Mouse (Mus musculus) spleen, adult 18-20 months (tissue): ENCODE data around the gene Vmn1r17.
"Not testable (repeated sequence)": the region's sequence is repeated elsewhere in the genome, so short reads cannot be mapped to it uniquely, and the experiment has no call there.

Experiments
- DNase-seq, 2 experiments: peaks; one replicate each; pipeline ENCODE4 v3.0.0; 2022; ENCODE audit warnings: mixed read lengths in 2 of 2

Vmn1r17 gene

DNA sequence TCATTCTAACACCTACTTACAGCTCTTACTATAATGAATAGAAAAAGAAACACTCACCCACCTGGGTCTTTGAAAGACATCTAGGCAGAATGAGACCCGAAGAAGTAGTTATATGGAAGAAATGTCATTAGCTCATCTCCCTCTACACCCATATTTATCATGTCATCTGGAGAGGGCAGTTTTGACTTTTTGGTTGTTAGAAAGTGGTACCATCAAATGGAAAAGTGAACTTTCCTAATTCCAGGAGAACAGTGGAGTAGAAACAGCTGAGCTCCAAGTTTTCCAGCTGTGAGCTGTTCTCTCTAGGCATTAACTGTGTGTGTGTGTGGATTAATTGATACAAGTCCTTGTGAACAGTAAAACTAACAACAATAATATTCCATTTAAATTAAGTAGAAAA, at the start of gene Vmn1r17:
Vmn1r17 (minus strand) TSS at position 101 of the 400 bp plus-strand sequence.
- no peak for DNase-seq

DNA sequence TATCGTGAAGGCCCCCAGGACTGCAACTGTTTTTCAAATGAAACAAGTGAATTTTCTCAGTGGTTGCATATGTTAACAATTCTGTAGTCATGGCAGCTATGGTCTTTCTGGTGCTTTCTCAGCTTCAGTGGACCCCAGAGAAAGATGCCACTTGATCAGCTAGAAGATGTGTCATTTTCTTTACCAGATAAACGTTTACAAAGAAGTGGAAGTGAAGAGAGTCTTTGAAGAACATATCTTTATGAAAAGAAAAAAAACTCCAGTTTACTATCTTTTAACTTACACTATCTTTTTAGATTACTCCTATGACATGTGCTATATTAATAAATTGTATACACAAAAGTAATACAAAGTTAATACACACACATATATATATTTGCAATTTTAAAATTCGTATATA, 40.0 kb upstream of the Vmn1r17 start, which contains the start of gene Vmn1r19:
Vmn1r19 (plus strand) TSS at position 301 of the 400 bp plus-strand sequence.
- DNase-seq = not testable (repeated sequence)

DNA sequence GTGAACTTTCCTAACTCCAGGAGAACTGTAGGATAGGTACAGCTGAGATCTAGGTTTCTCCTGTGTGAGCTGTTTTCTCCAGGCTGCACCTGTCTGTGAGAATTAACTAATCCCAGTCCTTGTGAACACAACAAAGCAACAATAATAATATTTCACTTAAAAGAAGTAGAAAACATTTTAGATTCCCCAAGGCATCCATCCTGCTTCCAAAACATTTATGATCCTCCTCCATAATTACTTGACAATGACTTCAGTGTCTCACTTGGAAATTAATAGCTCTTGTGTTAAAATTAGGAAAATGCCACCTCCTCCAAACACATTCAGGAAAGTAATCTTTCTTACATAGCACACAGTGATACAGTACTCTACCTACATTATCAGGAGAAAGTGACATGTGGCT, 32.2 kb upstream of the Vmn1r17 start, which contains the start of gene Vmn1r18:
Vmn1r18 (minus strand) TSS at position 101 of the 400 bp plus-strand sequence.
- DNase-seq = no peak

DNA sequence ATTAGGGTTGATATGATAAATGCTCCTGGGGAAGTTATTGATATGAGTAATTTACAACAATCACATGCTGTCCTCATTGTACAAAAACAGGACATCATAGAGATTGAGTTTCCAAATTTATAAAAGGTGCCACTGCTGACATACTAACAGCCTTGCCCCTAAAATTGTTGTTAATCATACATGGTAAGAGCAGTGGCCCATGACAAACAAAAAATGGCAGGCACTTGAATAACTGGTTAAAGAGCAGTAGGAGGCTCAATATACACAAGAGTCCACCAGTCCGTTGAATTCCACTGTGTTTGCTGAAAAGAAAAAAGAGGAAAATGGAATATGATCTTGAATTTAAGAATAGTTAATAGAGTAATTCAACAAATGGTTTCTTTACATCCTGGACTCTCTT, 4.0 kb upstream of the Vmn1r17 start:
- no peak for DNase-seq

DNA sequence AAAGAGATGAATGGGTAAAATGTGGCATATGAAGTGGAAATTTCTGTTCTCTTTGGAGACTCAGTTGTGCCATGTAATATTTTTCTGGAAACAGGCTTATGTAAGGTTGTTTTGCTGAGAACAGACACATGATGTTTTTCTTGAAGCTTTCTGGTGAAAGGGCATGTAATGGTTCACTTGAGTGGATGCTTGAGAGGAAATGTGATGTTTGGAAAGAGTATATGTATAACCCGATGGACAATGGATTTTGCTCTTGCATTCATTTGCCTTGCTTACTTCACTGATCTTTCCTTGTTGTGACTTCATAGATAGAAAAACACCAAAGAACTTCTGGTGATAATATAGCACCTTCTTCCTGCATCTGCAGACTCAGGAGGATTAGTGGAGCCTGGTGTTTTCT, 2.3 kb upstream of the Vmn1r17 start:
- not testable (repeated sequence) for DNase-seq

DNA sequence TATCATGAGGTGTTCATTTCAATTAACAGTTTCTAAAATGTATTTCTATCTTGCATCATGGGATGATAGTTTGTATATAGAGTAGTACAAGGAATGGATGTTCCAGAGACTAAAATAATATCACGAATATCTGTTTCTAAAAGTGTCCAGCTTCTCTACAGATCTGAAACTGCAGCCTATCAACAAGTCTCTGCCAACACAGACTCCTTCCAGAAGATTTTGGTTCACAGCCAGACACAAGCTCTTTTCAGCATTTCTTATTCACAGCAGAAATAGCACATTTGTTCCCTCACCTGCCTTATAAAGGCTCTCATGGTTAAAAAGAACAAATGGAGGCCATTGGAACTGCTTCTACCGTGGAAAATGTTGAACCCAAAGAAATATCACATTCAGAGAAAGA, 6.7 kb downstream of the Vmn1r17 start:
- no peak for DNase-seq

DNA sequence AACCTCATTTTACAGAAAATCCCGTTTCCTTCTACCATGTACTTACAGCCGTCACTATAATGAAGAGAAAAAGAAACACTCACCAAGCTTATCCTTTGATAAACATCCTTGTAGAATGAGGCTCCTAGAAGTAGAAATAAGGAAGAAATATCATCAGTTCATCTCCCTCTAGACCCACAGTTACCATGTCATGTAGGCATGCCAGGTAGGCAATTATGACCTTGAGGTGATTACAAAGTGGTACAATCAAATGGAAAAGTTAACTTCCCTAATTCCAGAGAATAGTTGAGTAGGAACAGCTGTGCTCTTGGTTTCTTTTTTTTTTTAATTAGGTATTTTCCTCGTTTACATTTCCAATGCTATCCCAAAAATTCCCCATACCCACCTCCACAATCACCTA, 34.1 kb downstream of the Vmn1r17 start, which contains the start of gene Vmn1r16:
Vmn1r16 (minus strand) TSS at position 101 of the 400 bp plus-strand sequence.
- no peak for DNase-seq

DNA sequence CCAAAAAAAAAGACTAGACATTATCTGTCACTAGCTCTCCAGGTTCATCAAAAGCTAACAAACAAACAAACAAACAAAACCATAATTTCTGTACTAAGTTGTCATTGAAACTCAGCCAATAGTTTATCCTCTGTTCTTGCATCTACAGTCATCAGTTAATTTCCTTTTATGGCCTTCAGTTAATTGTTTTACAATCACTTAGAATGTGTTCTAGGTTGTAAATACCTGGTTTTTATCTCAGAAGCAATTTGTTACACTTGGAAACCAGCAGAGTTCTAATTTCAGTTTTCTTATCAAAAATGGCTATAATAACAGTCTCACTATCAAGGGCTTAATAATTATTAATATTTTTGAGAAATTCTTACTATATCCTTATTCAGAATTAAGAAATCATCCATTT, 37.4 kb downstream of the Vmn1r17 start:
- DNase-seq = no peak
